Mouse (Mus musculus) liver, adult 2 months (tissue): ENCODE results near the gene Gadd45g. TPM values are rescaled to one million over a fixed set of nuclear protein-coding genes. Genes with fewer than 3 reads are reported as not detected.

Experiments used
- DNase-seq: peaks from one replicate; pipeline ENCODE4 v3.0.0-alpha.2; 2011; ENCODE audit warnings: low read depth, low spot score; ENCODE audit errors: extremely low read depth
- H3K27ac ChIP-seq: fragments of 200-500 bp; replicated peaks from 2 replicates; pipeline ENCODE4 v1.5.1; 2012; ENCODE audit warnings: low read depth, mild to moderate bottlenecking, control low read depth, inconsistent platforms, low read length; ENCODE audit not compliant: insufficient read depth
- H3K27me3 ChIP-seq: fragments of 200-500 bp; 2 replicates; pipeline ENCODE4 v1.6.1; 2012; ENCODE audit warnings: mild to moderate bottlenecking, moderate library complexity, low read length, inconsistent platforms; ENCODE audit not compliant: control insufficient read depth, insufficient read depth
- H3K36me3 ChIP-seq: fragments of 200-500 bp; 2 replicates; pipeline ENCODE4 v1.6.1; 2012; ENCODE audit warnings: low read length, inconsistent platforms; ENCODE audit not compliant: control insufficient read depth, insufficient read depth
- H3K4me1 ChIP-seq: fragments of 200-500 bp; 2 replicates; pipeline ENCODE4 v1.6.1; 2011; ENCODE audit warnings: low read length; ENCODE audit not compliant: control insufficient read depth, insufficient read depth
- H3K4me3 ChIP-seq: fragments of 200-500 bp; 2 replicates; pipeline ENCODE4 v1.5.1; 2011; ENCODE audit warnings: low read depth, mild to moderate bottlenecking, control low read depth, low read length, moderate library complexity; ENCODE audit not compliant: insufficient read depth
- H3K79me2 ChIP-seq: fragments of 200-500 bp; 2 replicates; pipeline ENCODE4 v1.6.1; 2012; ENCODE audit warnings: inconsistent platforms, mild to moderate bottlenecking, low read length, moderate library complexity; ENCODE audit not compliant: control insufficient read depth, insufficient read depth
- H3K9ac ChIP-seq: fragments of 200-500 bp; 2 replicates; pipeline ENCODE4 v1.6.1; 2012; ENCODE audit warnings: low read depth, mild to moderate bottlenecking, control low read depth, inconsistent platforms, low read length
- CTCF ChIP-seq: fragments of 200-500 bp; IDR thresholded peaks from 2 replicates; pipeline ENCODE4 v1.5.1; 2011; ENCODE audit warnings: low read depth, low read length, control low read depth
- POLR2A ChIP-seq: fragments of 200-500 bp; IDR thresholded peaks from 2 replicates; pipeline ENCODE4 v1.6.1; 2011; ENCODE audit warnings: low read length, control low read depth; ENCODE audit not compliant: insufficient read depth; ENCODE audit errors: extremely low read depth
- WGBS: fragments of 180-500 bp; shearing (Covaris S2); methylation state at CpG from one replicate; pipeline ENCODE4 v1.1.7; 2018; 5-methylcytosine and 5-hydroxymethylcytosine counted together
- polyA plus RNA-seq: library from polyadenylated mRNA; depleted of rRNA; stranded (reverse); fragments of >200 nt; gene quantifications from 2 replicates; pipeline ENCODE4 v1.2.3, GENCODE M21; 2012; rRNA removed
- total RNA-seq: library from RNA; depleted of rRNA; stranded (reverse); fragments of >200 nt; gene quantifications from 2 replicates; pipeline ENCODE4 v1.2.3, GENCODE M21; 2014; rRNA removed

Gadd45g gene
- total RNA-seq = 4.0 and 5.9 TPM in 2 replicates
- polyA plus RNA-seq = 7.0 and 9.1 TPM in 2 replicates

GRCm38 (mm10) chr13:51846301-51846867, at the start of gene Gadd45g:
Gene Gadd45g (plus strand): TSS chr13:51846678.
- TF ChIP-seq CTCF = no peak
- peak; percentile 99 for TF ChIP-seq POLR2A
- peak within 1 kb of the TSS; percentile 76 for H3K4me3 ChIP-seq
- under 1% methylated on average over 31 of the region's 31 CpGs for WGBS
- H3K79me2 ChIP-seq = no peaks in the 10 kb centered on the region
- DNase-seq = peak; percentile 86
- peaks cover 2% of the 10 kb centered on the region; the same call in 1 of the 2 replicates for H3K36me3 ChIP-seq
- H3K4me1 ChIP-seq = peaks cover 5% of the 10 kb centered on the region; the same call in 1 of the 2 replicates
- no peaks in the 10 kb centered on the region for H3K27me3 ChIP-seq
- peak within 1 kb of the TSS; percentile 83 for H3K27ac ChIP-seq
- peak within 1 kb of the TSS; percentile 76 for H3K9ac ChIP-seq

DNA sequence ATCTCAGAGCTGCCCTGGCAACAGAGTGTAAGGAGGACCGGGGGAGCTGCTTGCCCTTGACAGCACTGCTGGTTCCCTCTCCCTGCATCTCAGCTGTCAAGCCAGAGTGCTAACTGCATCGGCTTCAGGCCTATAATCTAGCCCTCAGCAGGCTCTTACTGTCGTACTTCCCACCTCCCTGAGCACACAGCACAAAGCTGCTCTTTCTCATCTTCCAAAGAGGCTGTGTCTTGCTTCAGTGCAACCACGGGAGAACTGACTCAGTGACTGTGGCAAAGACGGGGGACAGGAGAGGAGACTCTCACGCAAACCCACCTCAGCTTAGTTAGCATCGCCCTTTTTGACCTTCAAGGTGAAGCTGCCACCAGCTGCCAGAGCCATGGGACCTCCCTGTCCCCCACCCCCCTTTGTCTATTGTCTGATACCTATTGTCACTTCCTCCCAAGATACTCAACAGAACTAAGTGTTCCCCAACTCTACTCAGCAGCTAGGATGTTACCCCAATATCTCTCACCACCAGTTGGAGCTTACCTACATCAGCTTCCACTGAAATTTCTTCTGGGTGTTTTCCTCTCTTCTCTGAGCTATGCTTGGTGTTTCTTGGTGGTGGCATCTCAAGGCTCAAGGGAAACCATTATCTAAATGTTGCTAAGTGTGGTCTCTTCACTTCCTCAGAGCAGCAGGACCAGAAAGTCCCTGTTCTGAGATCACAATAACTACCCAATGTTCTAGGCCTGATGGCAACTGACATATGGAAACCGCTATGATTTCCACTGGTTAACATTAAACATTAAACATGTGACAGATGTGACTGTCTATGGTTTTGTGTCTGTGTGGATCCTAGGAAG, 48.4 kb upstream of the Gadd45g start:
- no peak for TF ChIP-seq POLR2A
- no peak for TF ChIP-seq CTCF
- Histone ChIP-seq H3K9ac (no peak overlapping the region), H3K27ac (no peak overlapping the region), H3K36me3 (no peaks in the 10 kb centered on the region), H3K4me1 (no peaks in the 10 kb centered on the region; the same call in 1 of the 2 replicates), H3K27me3 (peaks cover 4% of the 10 kb centered on the region; the same call in 1 of the 2 replicates), H3K4me3 (no peak overlapping the region), H3K79me2 (no peaks in the 10 kb centered on the region)
- DNase-seq = no peak
- 76% methylated on average over 8 of the region's 8 CpGs for WGBS

DNA sequence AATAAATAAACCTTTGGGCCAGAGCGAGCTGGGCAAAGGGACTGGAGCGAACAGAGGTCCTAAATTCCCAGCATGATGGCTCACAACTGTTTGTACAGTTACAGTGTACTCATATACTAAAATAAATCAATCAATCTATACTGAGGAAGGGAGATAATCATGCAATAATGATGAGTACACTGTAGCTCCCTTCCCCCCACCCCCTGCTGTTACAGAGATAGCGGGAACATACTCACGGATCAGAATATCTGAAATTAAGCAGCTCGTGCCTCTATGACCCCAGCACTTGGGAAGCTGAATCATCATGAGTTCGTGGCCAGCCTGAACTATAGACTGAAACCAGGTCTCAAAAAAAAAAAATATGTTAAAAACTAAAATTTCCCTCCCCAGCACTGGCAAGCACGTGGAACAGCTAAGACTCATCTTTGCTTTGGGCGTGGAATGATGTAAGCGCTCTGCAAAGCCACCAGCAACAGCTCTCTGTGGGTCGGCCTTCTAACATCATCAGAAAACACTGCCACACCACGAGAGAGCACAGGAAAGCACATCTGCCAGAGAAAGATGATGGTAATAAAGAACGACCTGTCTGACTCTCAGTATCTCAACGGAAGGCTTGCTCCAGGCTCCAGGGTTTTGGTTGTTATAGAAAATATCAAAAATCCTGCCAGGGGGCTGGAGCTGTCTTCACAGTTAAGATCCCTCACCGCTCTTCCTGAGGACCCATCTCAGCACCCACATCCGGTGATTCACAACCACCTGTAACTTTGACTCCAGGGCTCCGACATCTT, 46.5 kb upstream of the Gadd45g start:
- no peaks in the 10 kb centered on the region for H3K27me3 ChIP-seq
- no peaks in the 10 kb centered on the region for H3K79me2 ChIP-seq
- DNase-seq = no peak
- 87% methylated on average over 16 of the region's 16 CpGs for WGBS
- H3K36me3 ChIP-seq = no peaks in the 10 kb centered on the region
- H3K4me1 ChIP-seq = no peaks in the 10 kb centered on the region
- no peak overlapping the region for H3K4me3 ChIP-seq
- TF ChIP-seq CTCF = no peak
- TF ChIP-seq POLR2A = no peak
- H3K9ac ChIP-seq = no peak overlapping the region
- no peak overlapping the region for H3K27ac ChIP-seq

- TF ChIP-seq CTCF = no peak
- no peak for TF ChIP-seq POLR2A
- H3K4me1 ChIP-seq = no peaks in the 10 kb centered on the region
- no peak for DNase-seq
- no peak overlapping the region for H3K27ac ChIP-seq
- H3K9ac ChIP-seq = no peak overlapping the region
- no peaks in the 10 kb centered on the region for H3K27me3 ChIP-seq
- WGBS = 45% methylated on average over 9 of the region's 9 CpGs
- H3K79me2 ChIP-seq = no peaks in the 10 kb centered on the region
- no peaks in the 10 kb centered on the region for H3K36me3 ChIP-seq
- H3K4me3 ChIP-seq = no peak overlapping the region
These were observed 45.6 kb upstream of the Gadd45g start for GRCm38 (mm10) chr13:51800921-51801320.

DNA sequence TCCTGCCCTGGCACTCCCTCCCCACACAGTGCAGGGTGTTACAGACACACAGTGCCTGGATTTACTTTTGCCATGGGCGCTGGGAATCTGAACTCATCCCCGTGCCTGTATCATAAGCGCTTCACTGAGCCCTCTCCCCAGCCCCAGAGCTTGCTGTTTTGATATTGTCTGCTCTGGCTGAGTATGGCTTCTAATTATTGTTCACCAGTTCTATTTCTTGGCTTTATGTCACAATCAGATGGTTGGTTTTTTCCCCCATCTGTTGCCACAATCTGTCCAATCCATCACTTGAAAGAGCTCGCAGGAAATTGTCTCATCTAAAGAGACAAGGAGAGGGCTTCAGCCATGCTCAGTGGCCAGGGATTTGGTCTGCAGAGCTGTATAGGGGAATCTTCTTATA, 40.8 kb upstream of the Gadd45g start:
- TF ChIP-seq POLR2A = no peak
- no peak for TF ChIP-seq CTCF
- WGBS = 83% methylated on average over 4 of the region's 4 CpGs
- H3K27me3 ChIP-seq = 0 out of 2 replicates have a peak, but pooled peaks cover 3% of the 10 kb centered on the region

More for the DNA sequence above, 40.8 kb upstream of the Gadd45g start:
- DNase-seq = no peak
- H3K4me1 ChIP-seq = no peaks in the 10 kb centered on the region
- no peaks in the 10 kb centered on the region for H3K36me3 ChIP-seq
- H3K79me2 ChIP-seq = no peaks in the 10 kb centered on the region
- H3K4me3 ChIP-seq = no peak overlapping the region
- no peak overlapping the region for H3K27ac ChIP-seq
- no peak overlapping the region for H3K9ac ChIP-seq
